Mouse (Mus musculus) liver, adult (tissue): ENCODE data around the gene Rpl38.

ENCODE experiments used
- GATA4 ChIP-seq: IDR thresholded peaks from 2 replicates; pipeline ENCODE4 v1.6.1; 2014; ENCODE audit warnings: mild to moderate bottlenecking, low read length; ENCODE audit not compliant: insufficient replicate concordance

Gene Rpl38

GRCm38 (mm10) chr11:114644122-114644521 lies 24.2 kb upstream of the Rpl38 start:
- no peak for TF ChIP-seq GATA4

- no peak for TF ChIP-seq GATA4
Measured at GRCm38 (mm10) chr11:114649510-114649909, 18.8 kb upstream of the Rpl38 start.

DNA sequence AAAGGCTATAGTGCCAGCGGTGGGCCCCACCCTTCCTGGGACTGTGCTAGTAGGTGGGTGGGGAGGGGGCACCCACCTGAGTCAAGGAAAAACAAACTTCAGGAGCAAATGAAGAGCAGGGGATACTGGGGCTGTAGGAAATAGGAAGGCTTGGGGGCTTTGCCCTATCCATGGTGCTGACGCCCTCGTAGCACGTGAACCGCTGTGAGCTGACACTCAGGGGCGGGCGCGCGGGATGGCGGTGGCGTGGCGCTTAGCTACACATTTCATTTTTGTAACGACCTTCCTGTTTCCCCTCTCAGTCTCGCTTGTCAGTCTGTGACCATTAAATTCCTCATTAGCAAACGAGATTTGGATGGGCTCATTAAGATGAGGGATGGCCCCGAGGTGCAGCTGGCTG lies 15.8 kb upstream of the Rpl38 start:
- no peak for TF ChIP-seq GATA4

GRCm38 (mm10) chr11:114653664-114654063 lies 14.7 kb upstream of the Rpl38 start:
- no peak for TF ChIP-seq GATA4

DNA sequence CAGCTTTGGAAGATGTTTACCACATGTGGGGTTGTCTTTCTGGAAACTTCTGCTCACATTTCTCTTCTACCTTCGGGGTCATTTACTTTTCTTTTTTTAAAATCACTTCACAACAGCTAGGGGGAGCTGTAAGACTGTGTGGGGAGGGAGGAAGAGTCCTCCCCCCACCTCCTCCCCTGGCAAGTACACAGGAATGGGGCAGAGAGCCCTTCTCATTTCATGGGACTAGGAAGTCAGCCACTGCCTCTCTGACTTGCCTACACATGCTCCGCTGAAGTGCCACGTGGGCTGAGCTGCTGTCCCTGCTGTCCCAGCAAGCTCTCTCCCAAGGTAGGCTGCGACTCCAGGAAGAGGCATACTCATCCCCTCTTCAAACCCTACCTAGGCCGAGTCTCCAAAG lies 13.8 kb upstream of the Rpl38 start:
- TF ChIP-seq GATA4 = no peak

DNA sequence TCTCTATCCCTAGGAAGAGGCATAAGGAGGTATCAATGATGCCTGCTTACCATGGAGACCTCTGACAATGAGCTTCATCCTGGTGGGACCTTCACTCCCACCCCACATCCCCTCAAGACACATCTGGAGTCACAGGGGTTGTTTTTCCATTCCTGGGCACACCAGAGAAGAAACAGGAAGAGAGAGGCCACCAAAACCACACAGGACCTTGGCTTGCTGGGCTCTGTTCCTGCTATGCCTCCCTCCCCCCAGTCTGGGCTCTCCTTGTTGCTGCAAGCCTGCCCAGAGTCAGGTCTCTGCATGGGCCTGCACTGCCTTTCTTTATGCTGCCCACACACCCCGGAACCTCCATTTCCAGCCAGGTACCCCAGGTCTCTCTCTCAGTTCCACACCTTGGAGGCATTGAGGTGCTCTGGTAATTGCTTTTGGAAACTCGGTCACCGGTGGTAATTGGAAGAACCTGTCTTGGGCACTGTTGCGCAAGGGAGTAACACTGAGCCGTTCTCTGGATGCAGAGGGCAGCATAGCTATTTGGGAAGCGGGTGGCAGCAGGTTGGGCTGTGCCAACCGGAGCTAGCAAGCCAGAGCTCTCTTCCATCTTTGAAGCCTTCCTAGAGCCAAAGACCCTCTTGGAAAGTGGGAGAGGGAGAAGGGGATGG lies 12.8 kb upstream of the Rpl38 start:
- no peak for TF ChIP-seq GATA4

GRCm38 (mm10) chr11:114656994-114657644 lies 11.2 kb upstream of the Rpl38 start:
- no peak for TF ChIP-seq GATA4

DNA sequence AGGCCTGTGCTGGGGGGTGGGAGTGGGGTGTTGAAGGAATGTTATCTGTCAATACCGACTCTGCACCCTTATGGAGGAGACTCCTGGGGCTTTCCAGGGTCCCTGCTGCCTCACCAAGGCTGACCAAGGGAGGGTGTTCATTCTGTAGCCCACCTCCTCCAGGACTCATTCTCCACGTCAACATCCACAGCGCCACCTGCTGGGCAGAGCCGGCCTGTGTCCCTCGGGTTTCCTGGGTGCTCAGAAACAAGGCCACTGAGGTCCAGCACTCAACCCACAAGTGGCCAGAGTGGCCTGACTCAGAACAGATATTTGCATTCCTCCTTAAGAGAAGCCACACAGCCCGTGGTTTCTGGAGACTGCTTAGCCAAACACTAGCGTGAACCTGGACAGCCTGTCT lies 10.6 kb upstream of the Rpl38 start:
- TF ChIP-seq GATA4 = no peak

- no peak for TF ChIP-seq GATA4
Measured at GRCm38 (mm10) chr11:114662161-114662560, 6.2 kb upstream of the Rpl38 start.

DNA sequence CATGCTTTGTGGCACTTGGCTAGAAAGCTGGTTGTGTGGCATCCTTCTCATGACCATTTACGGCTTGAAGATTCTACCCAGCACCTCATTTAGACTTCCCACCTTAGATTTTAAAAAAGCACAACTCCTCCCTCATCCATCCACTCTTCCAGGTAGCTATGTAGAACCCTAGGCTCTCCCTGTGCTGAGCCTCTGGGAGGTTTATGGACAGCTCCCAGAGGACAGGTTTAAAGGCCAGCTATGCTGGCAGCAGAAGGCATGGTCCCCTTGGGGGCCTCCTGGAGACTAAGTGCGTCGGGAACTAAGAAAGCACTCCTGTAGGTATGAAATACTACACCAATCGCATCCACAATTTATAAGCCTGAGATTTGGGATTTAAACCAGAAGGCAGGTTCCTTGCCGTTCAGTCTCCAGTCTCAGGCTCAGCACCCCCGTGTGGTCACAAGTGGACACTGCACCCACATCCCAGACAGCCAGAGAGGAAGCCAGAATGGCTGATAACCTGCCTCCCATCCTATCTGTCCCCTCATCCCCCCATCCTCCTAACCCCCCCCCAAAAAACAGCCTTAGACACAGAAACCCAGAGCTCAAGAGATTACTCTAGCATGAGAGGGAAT lies 5.5 kb upstream of the Rpl38 start:
- no peak for TF ChIP-seq GATA4

GRCm38 (mm10) chr11:114664164-114664563 lies 4.2 kb upstream of the Rpl38 start:
- no peak for TF ChIP-seq GATA4

- no peak for TF ChIP-seq GATA4
Measured at GRCm38 (mm10) chr11:114665463-114665862, 2.9 kb upstream of the Rpl38 start.

GRCm38 (mm10) chr11:114666786-114667185 lies 1.5 kb upstream of the Rpl38 start:
- TF ChIP-seq GATA4 = no peak

DNA sequence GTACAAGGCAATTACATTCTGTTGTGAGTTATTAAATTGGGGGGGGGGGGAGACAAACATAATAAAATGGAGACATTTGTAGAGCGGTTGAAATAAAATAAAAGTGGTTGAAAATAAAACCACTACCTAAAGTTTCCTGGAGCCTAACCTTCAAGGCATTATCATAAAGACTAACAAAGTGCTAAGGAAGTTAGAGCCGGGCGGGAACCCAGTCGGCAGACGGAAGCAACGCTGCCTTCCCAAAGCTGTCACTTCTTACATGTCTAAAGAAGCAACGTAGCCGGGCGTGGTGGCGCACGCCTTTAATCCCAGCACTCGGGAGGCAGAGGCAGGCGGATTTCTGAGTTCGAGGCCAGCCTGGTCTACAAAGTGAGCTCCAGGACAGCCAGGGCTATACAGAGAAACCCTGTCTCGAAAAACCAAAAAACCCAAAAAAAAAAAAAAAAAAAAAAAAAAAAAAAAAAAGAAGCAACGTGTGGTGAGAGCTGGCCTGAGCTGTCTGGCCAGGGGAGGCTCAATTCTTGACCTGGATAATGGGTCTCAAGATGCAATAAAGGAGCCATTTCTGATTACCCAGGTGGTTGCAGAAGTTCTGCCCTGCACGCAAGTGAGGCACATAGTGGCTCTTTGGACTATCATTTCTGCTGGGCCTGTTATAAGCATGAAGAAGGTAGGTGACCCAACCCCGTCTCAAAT lies 940 bp upstream of the Rpl38 start:
- TF ChIP-seq GATA4 = no peak

DNA sequence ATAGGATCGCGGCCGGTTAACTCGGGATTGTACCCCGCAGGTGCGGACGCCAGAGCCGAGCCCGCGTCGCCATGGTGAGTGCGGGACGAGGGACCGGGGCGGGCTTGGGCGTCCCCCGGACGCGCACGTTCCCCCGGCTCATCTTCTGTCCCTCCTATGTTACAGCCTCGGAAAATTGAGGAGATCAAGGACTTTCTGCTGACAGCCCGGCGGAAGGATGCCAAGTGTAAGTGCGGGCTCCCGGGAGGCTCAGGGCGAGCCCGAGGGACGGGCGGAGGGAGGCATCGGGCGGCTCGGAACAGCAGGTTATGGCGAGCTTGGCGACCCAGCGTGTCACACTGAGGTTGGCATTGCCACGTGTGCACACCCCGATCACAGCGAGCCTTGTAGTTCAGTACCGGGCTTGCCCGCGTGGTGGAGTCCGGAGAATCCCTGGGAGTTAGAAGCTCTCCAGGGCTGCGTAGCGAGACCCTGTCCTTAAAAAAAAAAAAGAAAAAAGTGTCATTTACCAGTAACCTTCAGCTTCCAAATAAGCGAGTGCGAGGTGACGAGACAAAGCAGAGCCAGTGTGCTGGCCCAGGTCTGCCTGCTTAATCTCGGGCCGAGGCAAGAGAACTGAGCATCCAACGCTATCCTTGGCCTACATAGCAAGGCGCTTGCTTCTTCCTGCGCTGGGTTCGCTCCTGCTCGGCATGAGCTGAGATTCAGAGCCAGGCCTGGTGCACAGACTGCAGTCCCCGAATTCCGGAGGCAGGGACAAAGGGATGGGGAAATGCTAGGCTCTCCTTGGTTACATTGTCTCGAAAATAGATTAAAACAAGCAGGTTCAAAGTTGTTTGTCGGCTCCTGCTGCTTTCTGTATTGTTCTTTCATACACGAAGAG lies 658 bp downstream of the Rpl38 start:
- TF ChIP-seq GATA4 = no peak
